Mouse (Mus musculus) v-Abl transformed pro-B cells (cell line): ENCODE results near the gene Olfr788.

Source experiments
- in situ Hi-C, 2 experiments: fragments of 400-800 bp; cut with MboI; formaldehyde crosslinking; loops; one replicate each; pipeline ENCODE4 v1.15.1; 2025; ENCODE audit not compliant: unreplicated experiment in 2 of 2

The Olfr788 gene

GRCm38 (mm10) chr10:129470698-129471097 is at the start of gene Olfr788:
Gene Olfr788, plus strand, starts transcription at chr10:129470998.
- in situ Hi-C loops = no loop called here

- in situ Hi-C loops = no loop called here
Observed at GRCm38 (mm10) chr10:129427006-129427405, 43.8 kb upstream of the Olfr788 start, which contains the start of gene Olfr786. Gene Olfr786, plus strand, starts transcription at chr10:129427306.

GRCm38 (mm10) chr10:129461562-129461961 is 9.2 kb upstream of the Olfr788 start, which contains the start of gene Olfr787:
Gene Olfr787, plus strand, starts transcription at chr10:129461862.
- in situ Hi-C loops = no loop called here

GRCm38 (mm10) chr10:129473256-129473655 is 2.5 kb downstream of the Olfr788 start:
- in situ Hi-C loops = no loop called here

- in situ Hi-C loops = no loop called here
Observed at GRCm38 (mm10) chr10:129473723-129474122, 2.9 kb downstream of the Olfr788 start.

GRCm38 (mm10) chr10:129484452-129484851 is 13.7 kb downstream of the Olfr788 start, which contains the start of gene Olfr789:
Gene Olfr789, plus strand, starts transcription at chr10:129484752.
- in situ Hi-C loops = no loop called here

- in situ Hi-C loops = no loop called here
Observed at GRCm38 (mm10) chr10:129490101-129490500, 19.3 kb downstream of the Olfr788 start.

GRCm38 (mm10) chr10:129498192-129498591 is 27.4 kb downstream of the Olfr788 start, which contains the start of gene Olfr790:
Gene Olfr790, plus strand, starts transcription at chr10:129498492.
- in situ Hi-C loops = no loop called here

GRCm38 (mm10) chr10:129521492-129521891 is 50.7 kb downstream of the Olfr788 start, which contains the start of gene Olfr791:
Gene Olfr791, plus strand, starts transcription at chr10:129521792.
- in situ Hi-C loops = no loop called here
